Mouse (Mus musculus) erythroblast, embryonic 14.5 days (primary cell): ENCODE data around the gene A430078G23Rik. TPM values are rescaled to one million over a fixed set of nuclear protein-coding genes. Genes with fewer than 3 reads are reported as not detected.
"Not testable (repeated sequence)": the region's sequence is repeated elsewhere in the genome, so short reads cannot be mapped to it uniquely, and the experiment has no call there.

Source experiments
- H3K27me3 ChIP-seq: 2 replicates; pipeline ENCODE4 v1.6.1; 2012; ENCODE audit warnings: inconsistent platforms; ENCODE audit not compliant: control insufficient read depth
- H3K36me3 ChIP-seq: 2 replicates; pipeline ENCODE4 v1.6.1; 2012; ENCODE audit warnings: mild to moderate bottlenecking, inconsistent platforms; ENCODE audit not compliant: control insufficient read depth
- H3K4me1 ChIP-seq: 2 replicates; pipeline ENCODE4 v1.6.1; 2012; ENCODE audit warnings: inconsistent platforms; ENCODE audit not compliant: control insufficient read depth
- H3K4me3 ChIP-seq: replicated peaks from 2 replicates; pipeline ENCODE3; 2012; ENCODE audit warnings: moderate library complexity, mild to moderate bottlenecking, inconsistent platforms
- H3K9me3 ChIP-seq: 2 replicates; pipeline ENCODE4 v1.6.1; 2012; ENCODE audit warnings: low read length, inconsistent platforms, mixed read lengths; ENCODE audit not compliant: control insufficient read depth
- GATA1 ChIP-seq: IDR thresholded peaks from 2 replicates; pipeline ENCODE4 v1.6.1; 2012; ENCODE audit warnings: low read length, inconsistent platforms, mixed read lengths
- TAL1 ChIP-seq: IDR thresholded peaks from 3 replicates; pipeline ENCODE4 v1.6.1; 2012; ENCODE audit warnings: low read length, inconsistent platforms, mixed read lengths
- polyA plus RNA-seq: library from polyadenylated mRNA; stranded (reverse); fragments of >175 nt; gene quantifications from 2 replicates; pipeline ENCODE4 v1.2.3, GENCODE M21; 2012

The A430078G23Rik gene
- not detected in 2 replicates for polyA plus RNA-seq

DNA sequence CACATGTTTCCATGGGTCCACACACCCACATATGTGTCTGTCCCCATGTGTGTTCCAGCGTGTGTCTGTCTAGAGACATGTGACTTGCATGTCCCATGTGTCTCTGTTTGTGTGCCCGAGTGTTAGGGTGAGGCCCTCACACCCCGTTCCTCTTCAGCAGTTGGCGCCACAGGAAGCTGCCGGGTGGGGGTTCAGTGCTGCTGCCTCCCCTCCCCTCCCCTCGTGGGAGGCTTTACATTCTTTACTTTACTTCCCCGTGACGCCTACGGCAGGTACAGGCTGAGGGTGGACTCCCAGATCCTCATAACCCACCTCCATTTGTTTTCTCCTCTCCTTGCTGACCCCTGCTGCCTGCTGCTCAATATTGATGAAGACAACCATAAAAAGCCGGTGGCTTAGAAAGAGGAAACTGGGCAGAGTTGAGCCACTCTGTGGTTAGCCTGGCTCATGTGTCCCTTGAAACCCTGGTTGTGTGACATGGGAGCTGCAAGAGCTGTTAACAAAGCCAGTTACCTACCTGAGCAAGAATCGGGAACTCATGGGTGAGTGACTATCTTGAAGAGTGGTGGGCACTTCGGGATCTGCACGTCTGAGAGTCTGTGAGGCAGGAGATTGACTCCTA, at the start of gene A430078G23Rik:
A430078G23Rik (plus strand) TSS at position 227 of the 622 bp plus-strand sequence.
- Histone ChIP-seq H3K9me3 (no peaks in the 10 kb centered on the region), H3K36me3 (no peaks in the 10 kb centered on the region), H3K4me1 (peaks cover 1% of the 10 kb centered on the region; the same call in 1 of the 2 replicates), H3K4me3 (no peak within 1 kb of the TSS), H3K27me3 (no peaks in the 10 kb centered on the region)
- TF ChIP-seq GATA1 (no peak), TAL1 (no peak)

DNA sequence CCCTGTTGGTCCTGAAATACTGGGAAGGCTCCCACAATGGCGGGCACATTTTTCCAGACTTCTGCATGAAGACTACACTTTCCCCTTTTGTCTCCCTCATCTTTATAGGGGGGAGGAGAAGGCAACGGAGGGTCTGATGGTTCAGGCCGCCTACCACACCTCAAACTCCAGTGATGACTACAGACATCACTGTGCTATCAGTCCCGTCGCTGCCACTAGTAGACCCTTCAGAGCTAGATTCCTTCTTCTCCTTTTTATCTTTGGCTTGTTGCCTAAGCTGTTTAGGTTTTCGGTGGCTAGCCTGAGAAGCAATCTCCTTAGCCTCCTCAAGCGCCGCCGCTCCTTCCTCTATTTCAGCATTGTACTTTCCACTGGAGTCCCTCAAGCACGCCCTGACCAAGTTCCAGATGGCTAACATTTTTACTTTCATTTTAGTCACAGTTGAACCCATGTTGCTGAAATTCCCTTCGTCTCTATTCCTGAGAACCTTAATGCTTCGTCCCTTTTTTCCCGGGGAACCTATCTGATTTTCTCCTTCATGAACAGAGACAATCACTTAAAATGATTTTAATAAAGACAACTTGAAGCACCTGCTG, 44.9 kb upstream of the A430078G23Rik start:
- not testable (repeated sequence) for H3K27me3 ChIP-seq, H3K4me1 ChIP-seq, H3K36me3 ChIP-seq, H3K9me3 ChIP-seq, H3K4me3 ChIP-seq

DNA sequence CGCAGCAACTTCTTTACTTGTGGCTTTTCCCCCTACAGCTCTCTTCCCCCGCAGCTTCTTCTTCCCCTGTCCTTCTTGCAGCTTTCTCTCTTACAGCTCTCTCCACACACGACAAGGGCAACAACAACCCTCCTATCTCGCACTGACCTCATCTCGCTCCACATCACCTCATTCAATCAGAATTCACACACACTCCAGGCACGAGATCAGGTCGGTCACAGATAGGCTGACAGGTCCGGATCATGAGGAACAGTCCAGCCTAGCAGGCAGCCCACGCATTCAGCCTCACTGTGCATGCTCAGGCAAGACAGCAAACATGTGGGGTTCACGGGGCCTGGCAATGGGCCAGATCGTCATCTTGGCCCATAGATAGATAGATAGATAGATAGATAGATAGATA, 43.6 kb upstream of the A430078G23Rik start:
- Histone ChIP-seq H3K9me3 (peaks cover 5% of the 10 kb centered on the region), H3K27me3 (no peaks in the 10 kb centered on the region), H3K36me3 (no peaks in the 10 kb centered on the region), H3K4me1 (no peaks in the 10 kb centered on the region), H3K4me3 (no peak overlapping the region)
- TF ChIP-seq GATA1 (no peak), TAL1 (no peak)

DNA sequence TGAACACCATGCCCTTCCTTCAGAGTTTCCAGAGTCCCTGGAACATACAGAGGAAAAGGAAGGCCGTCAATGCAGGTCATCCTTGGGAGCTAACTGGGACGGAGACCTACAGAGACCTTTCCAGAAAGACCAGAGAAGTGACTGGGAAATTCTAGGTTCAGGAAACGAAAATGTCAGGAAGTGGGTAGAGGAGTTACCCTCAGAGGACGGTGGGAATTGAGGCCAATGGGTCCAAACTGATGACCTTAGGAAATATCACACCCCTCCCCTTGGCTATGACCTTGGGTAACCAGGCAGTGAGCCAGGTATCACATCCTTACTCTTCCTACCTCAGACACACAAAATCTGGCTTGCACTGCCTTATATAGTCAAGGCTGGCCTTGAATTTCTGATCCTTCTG, 41.7 kb upstream of the A430078G23Rik start:
- Histone ChIP-seq H3K4me3 (no peak overlapping the region), H3K4me1 (no peaks in the 10 kb centered on the region), H3K27me3 (no peaks in the 10 kb centered on the region), H3K36me3 (no peaks in the 10 kb centered on the region), H3K9me3 (peaks cover 2% of the 10 kb centered on the region)
- TF ChIP-seq TAL1 (no peak), GATA1 (no peak)

DNA sequence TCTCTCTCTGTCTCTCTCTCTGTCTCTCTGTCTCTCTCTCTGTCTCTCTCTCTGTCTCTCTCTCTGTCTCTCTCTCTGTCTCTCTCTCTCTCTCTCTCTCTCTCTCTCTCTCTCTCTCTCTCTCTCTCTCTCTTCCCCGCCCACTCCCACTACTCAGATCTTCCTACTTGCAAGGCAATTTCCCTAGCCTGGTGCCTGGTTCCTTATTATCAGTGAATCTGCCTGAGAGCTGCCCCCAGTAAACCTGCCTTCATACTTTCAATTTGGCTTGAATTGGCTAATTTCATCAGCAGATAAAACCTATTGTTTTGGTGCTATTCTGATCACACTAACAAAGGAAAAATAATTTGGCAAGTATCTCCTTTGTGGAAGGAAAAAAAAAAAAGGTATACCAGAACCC, 39.8 kb upstream of the A430078G23Rik start:
- H3K4me1 ChIP-seq, H3K4me3 ChIP-seq, H3K27me3 ChIP-seq, H3K36me3 ChIP-seq, H3K9me3 ChIP-seq: not testable (repeated sequence)

DNA sequence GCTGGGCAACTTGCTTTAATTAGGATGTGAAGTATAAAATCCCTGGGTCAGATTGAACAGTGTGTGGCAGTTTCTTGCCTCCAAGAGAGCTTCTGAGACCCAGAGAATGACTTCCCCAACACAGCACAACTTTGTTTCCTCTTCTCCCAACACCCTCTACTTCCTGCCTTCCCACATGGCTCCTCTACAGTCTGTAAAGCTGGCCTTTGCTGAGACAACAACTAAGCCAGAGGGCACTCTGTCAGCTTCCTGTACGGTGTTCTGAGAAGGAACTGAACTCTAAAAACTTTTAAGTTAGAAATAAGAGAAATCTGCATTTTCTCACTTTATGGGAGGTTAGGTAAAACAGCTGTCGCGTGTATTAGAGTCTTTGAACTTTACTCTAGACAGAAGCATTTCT, 39.4 kb upstream of the A430078G23Rik start:
- no peak overlapping the region for H3K4me3 ChIP-seq
- H3K36me3 ChIP-seq, result no peaks in the 10 kb centered on the region
- no peaks in the 10 kb centered on the region for H3K9me3 ChIP-seq
- no peaks in the 10 kb centered on the region for H3K4me1 ChIP-seq
- TF ChIP-seq GATA1 (no peak), TAL1 (no peak)
- H3K27me3 ChIP-seq, result no peaks in the 10 kb centered on the region

DNA sequence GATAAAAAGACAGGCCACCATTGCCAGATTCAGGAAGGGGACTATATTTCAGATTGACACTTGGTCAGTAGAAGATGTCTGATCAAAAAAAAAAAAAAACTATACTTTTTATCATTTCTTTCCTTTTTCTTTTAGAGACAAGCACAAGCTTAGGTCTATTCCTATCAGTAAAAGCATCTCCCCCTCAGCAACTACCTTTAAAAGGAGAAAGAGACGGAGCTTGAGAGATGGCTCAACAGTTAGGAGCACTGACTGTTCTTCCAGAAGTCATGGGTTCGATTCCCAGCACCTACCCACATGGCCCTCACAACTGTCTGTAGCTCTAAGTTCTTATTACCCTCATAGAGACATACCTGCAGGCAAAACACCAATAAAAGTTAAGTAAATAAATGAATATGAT, 38.9 kb upstream of the A430078G23Rik start:
- Histone ChIP-seq H3K9me3 (no peaks in the 10 kb centered on the region), H3K4me1 (no peaks in the 10 kb centered on the region), H3K27me3 (no peaks in the 10 kb centered on the region), H3K36me3 (no peaks in the 10 kb centered on the region), H3K4me3 (no peak overlapping the region)
- TF ChIP-seq GATA1, result no peak
- TF ChIP-seq TAL1, result no peak

DNA sequence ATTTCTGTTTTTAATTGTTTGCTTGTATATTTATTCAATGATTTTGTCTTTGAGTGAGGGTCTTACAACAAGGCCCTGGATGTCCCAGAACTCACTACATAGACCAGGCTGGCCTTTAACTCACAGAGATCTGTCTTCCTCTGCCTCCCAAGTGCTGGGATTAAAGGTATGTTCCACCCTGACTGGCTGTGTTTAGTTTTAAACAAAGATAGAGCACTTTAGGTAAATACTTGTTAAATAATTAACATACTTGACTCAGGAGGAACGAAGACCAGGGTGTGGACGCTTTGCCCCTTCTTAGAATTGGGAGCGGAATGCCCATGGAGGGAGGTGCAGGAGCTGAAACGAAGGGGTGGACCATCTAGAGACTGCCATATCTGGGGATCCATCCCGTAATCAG, 36.6 kb upstream of the A430078G23Rik start:
- H3K9me3 ChIP-seq, result no peaks in the 10 kb centered on the region
- no peaks in the 10 kb centered on the region for H3K4me1 ChIP-seq
- no peak overlapping the region for H3K4me3 ChIP-seq
- no peak for TF ChIP-seq GATA1
- TF ChIP-seq TAL1, result no peak
- no peaks in the 10 kb centered on the region for H3K27me3 ChIP-seq
- no peaks in the 10 kb centered on the region for H3K36me3 ChIP-seq

DNA sequence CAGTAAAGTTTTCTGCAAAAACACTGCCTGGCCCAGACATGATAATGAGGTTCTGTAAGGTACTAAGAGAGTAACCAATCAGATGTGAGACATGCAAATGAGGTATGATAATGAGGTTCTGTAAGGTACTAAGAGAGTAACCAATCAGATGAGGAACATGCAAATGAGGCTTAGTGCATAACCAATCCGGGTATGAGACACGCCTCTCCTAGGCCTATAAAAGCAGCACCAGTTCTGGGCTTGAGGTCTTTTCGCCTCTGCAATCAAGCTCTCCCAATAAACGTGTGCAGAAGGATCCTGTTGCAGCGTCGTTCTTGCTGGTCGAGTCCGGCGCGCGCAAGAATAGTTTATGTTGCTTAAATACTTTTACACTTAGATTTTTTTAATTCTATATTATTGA, 33.9 kb upstream of the A430078G23Rik start:
- H3K4me3 ChIP-seq, H3K9me3 ChIP-seq, H3K4me1 ChIP-seq, H3K36me3 ChIP-seq, H3K27me3 ChIP-seq: not testable (repeated sequence)

DNA sequence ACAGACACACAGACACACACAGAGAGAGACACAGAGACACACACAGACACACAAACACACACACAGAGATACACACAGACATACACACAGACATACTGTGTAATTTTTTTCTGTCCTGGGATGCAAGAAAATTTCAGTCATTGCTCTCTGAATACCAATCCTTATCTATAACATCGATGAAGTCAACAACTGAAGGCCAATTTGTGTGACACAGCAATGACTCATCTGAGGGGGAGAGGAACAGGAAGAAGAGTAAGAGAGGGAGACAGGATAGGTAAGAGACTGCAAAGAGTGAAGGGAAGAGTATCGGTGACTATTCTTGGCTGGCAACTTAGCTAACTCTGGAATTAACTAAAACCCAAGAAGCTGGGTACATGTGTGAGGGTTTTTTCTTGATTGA, 29.0 kb upstream of the A430078G23Rik start:
- H3K4me1 ChIP-seq, result no peaks in the 10 kb centered on the region
- TF ChIP-seq TAL1 (no peak), GATA1 (no peak)

More for the DNA sequence above, 29.0 kb upstream of the A430078G23Rik start:
- no peaks in the 10 kb centered on the region for H3K27me3 ChIP-seq
- H3K9me3 ChIP-seq, result no peaks in the 10 kb centered on the region
- H3K4me3 ChIP-seq, result no peak overlapping the region
- H3K36me3 ChIP-seq, result no peaks in the 10 kb centered on the region
